Mouse (Mus musculus) frontal cortex, adult (tissue): ENCODE measurements around the gene Sox1.
A peak's percentile ranks its signal among the peaks of the same experiment; 100 is the strongest.

Experiments
- ATAC-seq: cut with Nextera tagmentation; 2 replicates; pipeline ENCODE4 v1.9.2; 2017; ENCODE audit warnings: mild to moderate bottlenecking, moderate library complexity, mixed read lengths; ENCODE audit not compliant: low TSS enrichment

Sox1 gene

DNA sequence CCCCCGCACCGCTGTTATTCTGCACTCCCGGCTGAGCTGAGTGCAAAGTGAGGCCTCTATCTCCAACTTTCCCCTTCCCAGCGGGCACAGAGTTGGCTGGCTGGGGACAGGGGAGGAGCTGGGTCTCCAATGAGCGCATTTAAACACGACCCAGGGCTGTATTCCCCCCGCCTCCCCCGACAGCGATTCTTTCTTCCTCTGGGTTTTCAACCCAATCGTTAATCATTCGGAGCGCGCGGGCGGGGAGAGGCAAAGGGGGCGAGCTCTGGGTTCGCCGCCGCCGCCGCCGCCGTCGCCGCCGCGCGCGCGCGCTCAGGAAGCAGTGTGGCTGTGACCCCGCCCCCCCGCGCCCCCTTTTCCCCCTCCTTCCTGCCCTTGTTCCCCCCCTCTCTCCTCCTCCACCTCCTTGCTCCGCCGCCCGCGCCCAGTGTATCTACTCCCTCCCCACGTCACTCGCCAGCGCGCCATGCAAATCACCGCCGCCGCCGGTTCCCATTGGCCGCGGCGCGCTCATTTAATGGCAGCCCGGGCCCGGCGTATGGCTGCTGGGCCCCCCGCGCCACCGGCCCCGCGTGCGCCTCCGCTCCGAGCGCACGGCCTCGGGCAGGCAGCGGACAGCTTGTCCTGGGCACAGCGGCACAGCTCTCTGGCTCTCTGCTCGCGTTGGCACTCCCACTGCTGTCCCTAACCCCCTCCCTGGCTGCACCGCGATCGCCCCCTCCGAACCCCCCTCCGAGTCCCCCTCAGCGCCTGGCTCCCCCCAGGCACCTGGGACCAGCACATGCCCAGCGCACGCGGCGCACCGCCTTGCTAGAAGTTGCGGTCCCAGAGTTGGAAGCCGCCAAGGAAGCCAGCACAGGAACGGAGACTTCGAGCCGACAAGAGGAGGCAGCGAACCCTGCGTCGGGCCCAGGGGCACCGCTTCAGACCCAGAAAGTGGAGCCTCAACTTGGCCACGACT, at the start of gene Sox1:
Gene Sox1 (plus strand): TSS at position 225 of the 961 bp plus-strand sequence.
- peak; percentile 65 for ATAC-seq

DNA sequence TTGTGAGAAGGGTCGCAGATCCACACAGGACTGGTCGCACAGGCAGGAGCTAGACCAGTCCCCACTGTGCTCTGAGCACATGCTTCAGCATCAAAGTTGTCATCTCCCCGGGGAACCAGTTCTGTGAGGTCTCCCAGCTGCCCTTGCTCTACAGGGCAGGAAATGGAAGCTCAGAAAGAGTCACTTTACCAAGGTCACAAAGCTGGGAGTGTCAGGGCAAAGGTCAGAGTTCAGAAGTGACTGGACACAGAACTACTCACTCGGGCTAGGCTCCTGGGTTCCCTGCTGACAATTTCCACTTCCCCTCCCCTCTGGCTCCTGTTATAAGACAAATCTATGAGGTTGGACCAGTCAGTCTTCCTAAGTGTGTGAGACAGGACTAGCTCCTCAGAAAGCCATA, 49.2 kb upstream of the Sox1 start:
- ATAC-seq: no peak

DNA sequence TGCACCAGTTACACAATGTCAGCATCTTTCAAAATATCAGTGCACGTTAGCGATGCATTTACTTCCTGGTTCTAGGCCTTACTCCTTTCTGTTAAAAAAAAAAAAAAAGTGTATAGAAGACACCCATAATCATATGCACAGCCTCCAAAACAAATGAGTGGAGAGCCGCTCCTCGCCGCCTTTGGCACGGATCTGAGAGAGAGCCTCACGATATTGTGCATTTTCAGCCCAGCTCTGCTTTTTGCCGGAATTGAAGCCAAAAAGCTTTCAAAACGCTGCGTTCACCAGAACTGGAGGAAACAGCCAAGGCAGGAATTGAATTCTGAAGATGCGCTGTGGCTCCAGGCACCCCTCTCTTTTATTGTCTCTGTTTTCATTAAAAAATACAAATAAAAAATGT, 48.2 kb upstream of the Sox1 start:
- ATAC-seq: no peak

DNA sequence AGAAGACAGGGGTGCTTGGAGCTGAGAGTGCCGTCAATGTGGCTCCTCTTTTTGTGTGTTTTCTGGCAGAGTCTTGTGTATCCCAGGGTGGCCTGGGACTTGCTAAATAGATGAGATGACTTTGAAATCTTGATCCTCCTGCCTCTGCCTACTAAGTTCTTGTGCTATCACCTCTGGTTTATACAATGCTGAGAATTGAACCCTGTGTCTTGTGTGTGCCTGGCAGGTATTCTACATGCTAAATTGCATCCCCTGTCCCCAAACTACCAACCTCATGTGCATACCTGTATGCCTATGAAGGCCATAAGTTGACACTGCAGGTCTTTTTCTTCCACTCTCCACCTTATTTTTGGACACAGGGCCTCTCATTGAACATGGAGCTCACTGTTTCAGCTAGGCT, 46.8 kb upstream of the Sox1 start:
- no peak for ATAC-seq

DNA sequence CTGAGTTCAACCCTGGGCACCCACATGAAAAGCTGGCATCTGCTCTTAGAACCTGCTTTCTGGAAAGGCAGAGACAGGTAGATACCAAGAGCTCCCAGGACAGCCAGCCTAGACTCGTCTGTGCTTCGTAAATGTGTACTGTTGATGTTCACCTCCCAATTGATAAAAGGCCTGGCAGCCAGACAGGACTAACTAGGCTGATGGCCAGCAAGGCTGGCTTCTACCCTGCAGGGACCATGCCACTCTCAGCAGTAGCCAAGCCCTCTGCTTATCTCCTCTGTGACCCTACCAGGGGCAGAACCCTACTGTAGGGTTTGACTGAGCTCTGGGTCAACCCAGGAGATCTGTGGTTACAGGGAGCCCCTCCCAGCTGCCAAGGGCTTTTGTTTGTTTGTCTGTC, 45.5 kb upstream of the Sox1 start:
- no peak for ATAC-seq

DNA sequence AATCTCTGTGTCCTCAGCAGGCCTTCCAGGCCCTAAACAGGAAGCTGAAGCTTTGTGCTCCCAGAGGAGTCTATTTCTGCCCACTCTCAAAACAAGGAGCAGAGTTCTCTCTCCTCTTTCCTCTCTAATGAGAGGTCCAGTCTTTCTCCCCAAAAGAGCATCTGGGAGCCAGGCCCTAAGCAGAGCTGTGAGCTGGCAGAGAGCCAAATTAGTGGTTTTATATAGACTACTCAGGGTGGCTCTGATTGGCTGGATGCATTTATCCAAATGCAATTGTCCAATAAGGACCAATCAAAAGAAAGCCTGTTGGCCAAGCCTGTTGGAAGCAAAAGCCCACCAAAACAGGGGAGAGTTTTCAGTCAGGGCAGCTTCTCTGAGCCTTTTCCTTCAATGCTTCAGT, 44.0 kb upstream of the Sox1 start:
- ATAC-seq: no peak

DNA sequence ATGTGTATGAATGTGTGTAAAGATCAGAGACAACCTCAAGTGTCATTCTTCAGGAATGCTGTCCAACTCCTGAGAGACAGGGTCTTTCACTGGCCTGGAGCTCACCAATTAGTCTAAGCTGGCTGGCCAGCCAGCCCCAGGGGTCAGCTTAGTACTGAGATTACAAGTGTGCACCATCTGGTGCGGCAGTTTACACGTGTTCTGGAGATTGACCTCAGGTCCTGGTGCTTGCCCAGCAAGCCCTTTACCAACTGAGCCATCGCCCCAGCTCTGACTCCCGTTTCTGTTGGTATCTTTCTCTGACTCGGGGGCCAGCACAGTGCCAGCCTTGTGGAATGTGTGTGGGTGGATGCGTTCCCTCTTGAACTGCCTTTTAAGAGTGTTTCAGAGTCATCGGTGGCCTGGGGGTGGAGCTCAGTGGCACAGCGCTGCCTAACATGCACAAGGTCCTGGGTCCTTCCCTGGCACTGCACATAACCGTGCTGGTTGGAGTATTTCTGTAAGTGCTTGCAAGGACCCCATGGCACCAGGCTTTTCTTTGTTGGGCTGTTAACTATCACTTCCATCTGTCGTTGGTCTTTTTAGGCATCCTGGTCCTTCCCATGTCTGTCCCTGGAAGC, 40.6 kb upstream of the Sox1 start:
- no peak for ATAC-seq

DNA sequence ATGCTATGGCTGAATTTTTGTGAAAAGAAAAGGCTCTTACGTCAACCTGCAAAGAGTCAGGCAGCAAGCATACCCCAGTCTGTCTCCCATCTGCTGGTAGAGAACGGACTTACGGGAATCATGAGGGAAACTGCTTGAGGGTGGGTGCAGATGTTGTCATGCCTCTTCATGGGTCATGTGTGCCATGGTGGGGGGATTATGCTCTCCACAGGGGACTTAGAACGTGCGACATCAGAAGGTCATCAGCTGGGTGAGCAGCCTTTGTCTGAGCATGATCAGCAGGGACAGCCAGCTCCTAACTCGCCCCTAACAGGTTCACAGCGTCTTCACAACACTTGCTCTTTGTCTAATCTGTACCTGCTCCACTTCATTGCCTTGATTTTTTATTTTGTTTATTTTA, 26.9 kb upstream of the Sox1 start:
- ATAC-seq: no peak

DNA sequence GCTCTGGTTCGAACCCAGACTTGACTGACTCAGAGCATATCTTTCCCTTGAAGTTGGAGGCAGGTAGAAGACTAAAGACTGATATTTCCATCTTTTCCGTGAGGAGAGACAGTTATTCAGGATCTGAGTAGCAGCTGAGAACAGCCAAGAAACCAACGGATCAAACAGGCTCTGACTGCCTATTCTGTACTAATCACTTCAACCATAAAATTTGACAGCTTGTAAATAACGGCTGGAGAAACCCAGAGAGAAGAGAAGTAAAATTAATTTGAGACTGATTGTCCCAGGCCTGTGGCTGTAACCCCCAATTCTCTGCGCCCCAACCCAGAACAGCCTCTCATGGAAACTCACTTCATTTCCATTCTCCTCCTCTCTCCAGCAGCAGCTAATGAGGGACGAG, 26.2 kb upstream of the Sox1 start:
- no peak for ATAC-seq

DNA sequence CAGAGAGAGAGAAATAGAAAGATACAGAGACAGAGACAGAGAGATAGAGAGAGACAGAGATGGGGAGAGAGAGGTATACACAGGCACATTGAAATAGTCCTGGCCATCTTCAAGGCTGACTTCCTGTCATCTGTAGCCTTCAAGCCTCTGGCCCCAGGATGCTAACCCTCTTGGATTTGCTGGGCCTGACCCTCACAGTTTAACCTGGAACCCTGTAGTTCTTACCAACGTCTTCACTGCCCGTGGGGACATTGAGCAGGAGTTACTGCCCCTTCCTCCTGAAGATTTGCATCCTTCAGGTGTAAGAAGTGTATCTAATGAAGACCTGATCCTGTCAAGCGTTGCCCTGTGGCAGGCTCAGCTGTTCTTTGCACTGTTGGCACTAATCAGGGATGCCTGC, 14.0 kb upstream of the Sox1 start:
- ATAC-seq: no peak

DNA sequence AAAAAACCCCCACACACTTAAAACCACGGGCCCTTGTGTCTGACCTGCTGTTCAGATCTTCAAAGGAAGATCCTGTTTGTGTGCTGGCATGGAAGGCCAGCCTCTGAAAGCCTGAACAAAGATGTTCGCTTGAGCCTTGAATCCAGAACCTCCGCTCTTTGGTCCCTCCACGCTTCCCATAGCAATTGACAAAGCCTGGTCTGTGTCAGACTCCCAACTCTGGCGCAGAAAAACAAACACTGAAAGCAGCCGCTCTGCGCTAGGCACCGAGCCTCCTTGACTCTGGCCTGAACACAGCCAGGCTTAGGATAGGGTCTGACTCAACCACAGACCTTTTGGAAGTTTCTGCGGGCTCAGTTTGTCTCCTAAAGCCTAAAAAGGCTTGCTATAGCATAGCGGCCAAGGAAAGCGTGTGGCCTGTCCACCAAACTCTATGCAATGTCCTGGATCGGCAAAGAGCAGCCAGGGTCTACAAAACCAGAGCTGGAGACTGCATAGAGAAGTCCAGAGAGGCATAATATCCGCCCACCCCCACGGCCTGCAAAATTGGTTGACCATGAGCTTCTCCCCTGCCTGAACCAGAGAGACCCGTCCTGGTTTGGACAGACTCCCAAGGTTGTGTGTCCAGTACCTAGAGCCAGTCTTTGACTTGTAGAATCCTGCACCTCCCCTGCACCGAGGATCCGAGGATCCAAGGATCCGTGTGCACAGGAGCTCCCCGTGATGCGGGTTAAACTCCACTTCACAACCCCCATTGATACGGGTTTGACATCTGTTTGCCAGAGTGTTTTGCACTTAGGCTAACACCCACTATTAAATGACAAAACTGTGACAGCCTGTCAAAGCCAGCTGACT, 12.2 kb upstream of the Sox1 start:
- ATAC-seq: no peak

DNA sequence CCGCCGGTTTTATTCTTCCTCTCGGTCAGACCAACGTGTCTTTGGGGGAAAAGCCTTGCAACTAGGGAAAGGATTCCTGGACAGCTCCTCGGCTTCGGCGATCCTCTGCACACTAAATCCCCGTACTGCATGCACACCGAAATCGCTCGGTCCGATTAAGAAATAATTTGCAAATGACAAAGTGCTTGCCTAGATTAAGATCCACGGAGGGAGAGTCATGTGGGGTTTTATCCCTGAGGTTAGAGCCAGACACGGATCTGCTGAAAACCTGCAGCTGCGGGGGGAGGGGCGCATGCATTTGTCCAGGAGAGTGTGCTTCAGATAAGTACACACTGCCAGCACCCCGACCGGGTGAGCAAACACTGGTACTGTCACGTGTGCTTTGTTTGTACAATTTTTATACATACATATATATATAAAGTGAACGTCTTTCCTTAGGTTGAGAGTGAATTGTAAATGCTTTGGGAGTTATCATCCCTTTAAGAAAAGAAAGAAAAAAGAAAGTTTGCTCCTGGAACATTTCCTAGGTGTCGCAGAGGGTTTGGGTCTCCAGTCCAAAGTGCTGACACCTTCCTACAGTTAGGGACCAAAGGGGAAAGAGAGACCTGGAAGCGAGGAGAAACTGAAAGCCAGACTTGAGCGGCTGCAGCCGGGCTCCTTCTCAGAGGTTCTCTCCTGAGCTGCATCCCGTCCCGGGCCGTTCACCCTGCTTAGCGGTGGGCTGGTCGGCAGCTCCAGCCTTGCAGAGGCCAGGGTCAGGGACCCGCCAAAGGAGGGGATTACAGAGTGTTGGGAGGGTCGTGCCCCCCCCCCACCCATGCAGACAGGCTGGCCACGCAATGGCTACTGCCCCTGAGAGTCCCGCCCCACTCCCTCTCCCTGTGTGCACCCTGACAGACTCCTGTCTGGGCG, 10.9 kb upstream of the Sox1 start:
- ATAC-seq: no peak

DNA sequence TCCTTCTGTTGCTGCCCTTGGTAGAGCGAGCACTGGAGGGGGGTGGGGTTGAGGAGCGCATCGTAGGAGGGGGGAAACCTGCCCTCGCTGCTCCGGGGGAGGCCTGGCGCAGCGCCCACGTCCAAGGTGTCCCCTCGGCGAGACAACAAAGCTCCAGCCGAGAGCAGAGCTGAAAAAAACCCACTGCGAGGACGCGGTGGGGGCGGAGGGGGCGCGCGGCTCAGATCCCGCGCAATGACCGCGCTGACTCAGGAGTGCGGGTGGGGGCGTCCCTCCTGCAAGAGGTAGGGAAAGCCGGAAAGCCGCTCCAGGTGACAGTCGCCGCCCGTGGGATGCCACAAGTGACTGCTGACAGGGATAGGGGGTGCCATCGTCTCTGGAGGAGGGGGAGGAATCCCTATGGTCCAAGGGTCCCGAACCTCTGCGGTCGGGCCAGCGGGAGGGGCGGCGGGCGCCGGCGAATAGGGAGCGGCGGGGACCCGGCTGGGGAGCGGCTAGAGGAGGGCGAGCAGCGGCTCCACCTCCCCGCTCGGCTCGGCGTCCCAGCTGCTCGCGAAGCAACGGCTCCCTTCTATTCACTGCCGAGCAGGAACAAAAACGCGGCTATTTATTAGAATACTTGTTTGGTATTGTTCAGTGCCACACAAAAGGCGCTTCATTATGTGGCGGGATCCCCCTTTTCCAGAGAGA, 10.0 kb upstream of the Sox1 start:
- no peak for ATAC-seq

DNA sequence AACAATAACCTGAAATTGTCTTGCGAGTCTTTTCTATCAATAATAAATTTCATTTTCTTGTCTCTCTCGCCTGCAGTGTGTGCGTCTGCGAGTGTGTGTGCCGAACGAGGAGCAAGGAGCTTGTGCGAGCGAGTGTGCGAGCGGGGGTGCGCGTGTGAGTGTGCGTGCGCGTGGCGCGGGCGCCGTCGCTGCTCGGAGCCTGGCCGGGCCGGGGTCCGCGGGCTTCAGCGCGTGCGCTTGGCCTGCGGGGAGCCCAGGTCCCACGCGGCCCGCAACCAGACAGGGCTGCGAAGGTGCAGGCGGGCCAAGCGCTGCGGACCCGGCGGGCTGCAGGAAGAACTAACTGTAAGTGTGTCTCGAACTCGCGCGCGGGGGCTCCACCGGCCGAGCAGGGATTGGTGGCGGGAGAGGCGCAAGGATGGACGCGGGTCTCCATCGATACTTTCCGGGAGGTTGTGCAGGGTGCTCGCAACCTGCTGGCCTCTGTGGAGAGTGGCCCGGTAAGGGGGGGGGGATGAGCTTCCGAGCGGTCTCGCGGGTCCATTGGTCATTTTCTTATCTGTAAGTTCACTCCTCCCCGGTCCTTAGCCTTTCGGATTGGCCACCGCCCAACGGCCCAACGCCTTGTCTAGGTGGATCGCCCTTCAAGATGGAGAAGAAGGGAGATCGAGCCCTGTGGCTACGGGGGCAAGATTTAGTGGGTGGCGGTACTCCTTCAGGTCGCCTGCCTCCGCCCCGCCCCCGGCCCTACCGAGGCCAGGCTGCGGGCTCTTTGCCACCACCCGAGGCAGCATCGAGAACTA, 9.2 kb upstream of the Sox1 start:
- ATAC-seq: no peak

DNA sequence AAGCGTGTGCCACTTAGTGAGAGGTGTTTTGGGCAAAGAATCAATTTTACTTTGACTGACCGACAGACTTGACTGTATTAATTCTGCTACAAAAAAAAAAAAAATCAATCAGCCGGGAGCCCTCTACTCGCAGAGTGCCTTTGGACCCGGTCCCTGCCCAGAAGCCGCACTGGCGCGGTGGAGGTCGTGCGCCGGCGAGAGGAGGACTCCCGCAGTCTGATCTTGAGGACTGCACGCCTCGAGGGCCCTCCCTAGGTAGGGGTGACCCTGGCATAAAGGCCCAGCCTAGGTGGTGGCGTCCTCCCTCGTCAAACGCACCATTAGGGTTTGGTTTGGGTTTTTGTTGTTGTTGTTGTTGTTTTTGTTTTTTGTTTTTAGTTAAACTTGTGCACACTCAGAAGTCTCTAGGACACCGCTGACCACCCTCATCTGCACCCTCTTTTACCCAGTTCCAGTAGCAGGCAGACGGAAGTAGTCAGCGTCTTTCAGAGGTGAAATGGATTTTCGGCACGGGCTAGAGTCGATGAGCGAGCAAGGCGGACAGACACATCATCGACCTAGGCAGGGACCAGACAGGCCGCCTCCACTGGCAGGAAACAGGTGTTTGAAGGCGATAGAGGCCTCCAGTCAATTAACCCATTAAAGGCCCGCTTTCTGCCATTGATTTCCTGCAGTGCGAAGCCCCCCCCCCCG, 8.4 kb upstream of the Sox1 start:
- no peak for ATAC-seq

DNA sequence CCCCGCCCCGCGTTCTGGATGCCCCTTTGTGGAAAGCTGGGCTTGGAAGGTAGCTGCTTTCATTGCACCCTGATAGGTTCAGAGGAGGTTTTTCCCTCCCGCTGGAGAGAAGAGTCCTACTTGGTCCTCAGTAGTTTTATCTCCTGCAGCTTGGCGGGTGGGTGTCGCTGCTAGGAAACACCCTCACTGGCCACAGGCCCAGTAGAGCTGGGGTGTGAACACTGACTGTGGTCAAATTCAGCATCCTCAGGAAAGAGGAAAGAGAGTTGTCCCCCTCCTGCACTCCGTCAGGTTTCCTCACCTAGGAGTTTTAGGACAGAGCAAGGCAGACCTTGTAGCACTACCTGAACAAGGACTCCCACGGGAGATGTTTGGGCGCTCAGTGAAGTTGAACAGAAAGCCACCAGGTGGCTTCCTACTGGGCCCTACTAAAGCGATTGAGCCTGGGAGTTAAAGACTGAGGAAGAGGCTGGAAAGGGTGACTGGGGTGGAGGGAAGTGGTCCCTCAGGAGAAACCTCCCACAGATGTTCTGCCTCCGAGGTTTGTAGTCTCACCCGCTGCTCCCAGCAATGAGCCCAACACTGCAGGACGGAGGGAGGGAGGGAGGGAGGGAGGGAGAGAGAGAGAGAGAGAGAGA, 7.8 kb upstream of the Sox1 start:
- ATAC-seq: no peak

DNA sequence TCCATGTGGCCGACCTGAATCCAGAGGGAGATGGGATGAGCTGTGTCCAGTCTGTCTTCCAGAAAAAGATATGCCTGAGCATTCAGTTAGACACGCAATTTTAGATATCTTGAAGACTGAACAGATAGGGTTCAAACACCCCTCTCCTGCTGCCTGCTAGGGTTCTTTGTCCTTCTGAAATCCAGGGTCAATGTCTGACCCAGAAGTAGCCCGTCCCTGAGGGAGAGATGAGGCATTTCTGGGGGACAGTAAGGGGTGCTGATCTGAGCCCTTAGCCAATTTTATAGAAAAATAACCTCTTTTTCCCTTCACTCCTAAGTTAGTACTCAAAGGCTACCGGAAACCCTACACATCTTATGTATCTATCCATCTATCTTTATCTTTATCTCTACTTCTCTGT, 7.2 kb upstream of the Sox1 start:
- ATAC-seq: no peak

DNA sequence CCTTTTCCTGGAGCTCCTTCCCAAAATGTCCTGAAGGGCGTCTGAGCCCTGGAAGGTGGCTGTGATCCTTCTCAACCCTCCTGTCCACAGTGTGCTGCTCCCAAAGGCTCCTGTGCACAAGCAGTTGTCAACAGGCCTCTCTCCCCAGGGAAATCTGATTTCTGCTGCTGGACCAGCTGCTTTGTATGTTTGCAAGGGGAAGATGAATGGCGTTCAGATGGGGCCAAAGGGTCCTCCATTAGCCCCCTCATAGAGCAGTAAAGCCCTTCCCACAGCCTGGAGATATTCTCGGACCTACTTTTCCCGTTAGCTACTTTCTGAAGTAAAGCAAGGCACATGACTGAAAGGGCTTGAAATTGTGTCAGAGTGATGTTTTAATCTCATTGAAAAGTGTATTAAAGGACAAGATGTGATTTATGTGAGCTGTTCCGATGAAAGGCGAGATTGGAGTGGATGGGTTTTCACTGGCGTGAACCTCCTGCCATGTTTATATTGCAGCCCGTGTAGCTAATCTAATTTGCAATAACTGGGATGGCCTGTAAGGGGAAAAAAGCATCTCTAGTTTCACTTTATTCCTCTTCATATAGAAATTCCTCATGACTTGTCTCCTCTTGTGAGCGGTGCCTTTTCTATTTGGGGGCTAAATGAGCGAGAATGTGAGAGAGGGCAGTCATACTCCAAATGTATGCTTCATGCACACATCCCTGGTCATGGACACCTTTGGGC, 6.5 kb upstream of the Sox1 start:
- ATAC-seq: no peak
